Mouse (Mus musculus): ENCODE results near the gene Rab40c.

- peak; percentile 68 for TF ChIP-seq POLR2A (IDR thresholded peaks at IDR 0.05; ENCODE audit: low read depth, low read length)
- TF ChIP-seq CTCF (IDR thresholded peaks at IDR 0.05; ENCODE audit: extremely low read depth, insufficient read length, insufficient replicate concordance, low read depth, low read length), result no peak
Measured at GRCm38 (mm10) chr17:25868601-25869191, 50.8 kb downstream of the Rab40c start, which contains the start of gene Mcrip2.
